Mouse (Mus musculus) bone marrow macrophage, adult 2 months (primary cell): ENCODE measurements around the gene Ccdc47.

Source experiments
- CTCF ChIP-seq: IDR thresholded peaks from 2 replicates; pipeline ENCODE4 v1.5.1; 2012; ENCODE audit warnings: low read depth, mild to moderate bottlenecking, low read length, moderate library complexity
- POLR2A ChIP-seq: IDR thresholded peaks from 2 replicates; pipeline ENCODE4 v1.6.1; 2012; ENCODE audit warnings: mild to moderate bottlenecking, low read depth, low read length, borderline replicate concordance

DNA sequence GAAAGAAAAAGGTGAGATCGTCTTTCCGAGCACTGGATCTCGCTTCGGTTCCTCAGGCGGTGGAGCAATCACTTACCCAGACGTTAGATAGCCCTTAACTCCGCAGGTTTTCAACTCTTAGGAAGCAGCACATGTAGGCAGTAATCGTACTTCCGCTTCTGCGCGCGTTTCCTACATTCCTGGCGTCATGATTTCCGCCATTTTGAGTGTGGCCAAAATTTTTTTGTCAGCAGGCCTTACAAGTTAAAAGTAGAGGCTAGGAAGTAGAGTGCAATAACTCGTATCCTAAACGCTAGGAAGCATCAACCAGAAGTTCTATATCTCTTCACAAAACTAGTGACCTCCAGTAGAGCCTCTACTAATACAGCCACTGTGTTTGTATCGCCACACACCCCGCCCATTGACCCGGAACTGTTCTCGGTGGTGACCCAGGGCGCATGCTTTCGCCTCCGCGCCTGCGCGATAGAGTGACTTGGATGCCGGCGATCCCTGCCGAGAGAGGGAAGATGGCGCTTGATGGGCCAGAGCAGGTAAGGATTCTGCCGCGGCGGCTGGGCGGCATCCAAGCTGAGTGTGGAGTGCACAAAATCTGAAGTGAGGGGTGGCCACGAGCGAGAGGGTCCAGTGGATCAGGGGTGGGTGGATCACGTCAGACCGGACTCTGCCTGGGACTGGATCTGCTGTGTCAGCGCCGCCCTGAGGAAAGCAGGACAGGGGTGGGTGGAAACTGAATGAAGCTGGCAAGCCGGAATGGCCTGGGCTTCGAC, 39.7 kb upstream of the Ccdc47 start, which contains the start of the genes Ftsj3 and Psmc5:
- TF ChIP-seq CTCF (no peak), POLR2A (no peak)
